Mouse (Mus musculus): ENCODE data around the gene Klhl25.

DNA sequence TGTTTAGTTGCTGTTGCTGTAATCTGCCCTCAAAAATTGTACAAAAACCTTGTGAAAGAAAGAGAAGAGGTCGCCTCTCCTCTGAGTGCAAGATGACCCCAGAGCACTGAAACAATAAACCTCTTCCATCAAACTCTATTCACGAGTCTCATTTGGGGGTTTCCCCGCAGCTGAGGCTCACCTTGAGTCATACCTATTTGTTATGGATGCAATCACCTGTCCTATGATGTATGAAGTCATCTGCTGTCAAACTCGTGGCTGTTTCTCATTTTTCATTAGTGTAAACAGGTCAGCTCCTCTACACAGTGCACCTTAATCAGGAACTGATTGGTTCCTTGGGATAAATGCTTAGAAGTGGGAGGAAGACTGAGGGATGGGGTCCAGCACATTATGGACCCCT, 47.6 kb upstream of the Klhl25 start:
- no peak for TF ChIP-seq CTCF (IDR thresholded peaks at IDR 0.05; ENCODE audit: borderline replicate concordance, extremely low read depth, insufficient read depth, insufficient read length)
- TF ChIP-seq POLR2A (IDR thresholded peaks at IDR 0.05; ENCODE audit: borderline replicate concordance, extremely low read depth, insufficient read depth, insufficient read length, poor library complexity, severe bottlenecking): no peak
